Mouse (Mus musculus) embryonic fibroblast, embryonic 13.5 days (primary cell): ENCODE results near the gene Sstr4.

Experiments
- CTCF ChIP-seq: IDR thresholded peaks from 2 replicates; pipeline ENCODE4 v1.5.1; 2011; ENCODE audit warnings: mild to moderate bottlenecking, control low read depth, low read length, moderate library complexity, borderline replicate concordance; ENCODE audit not compliant: insufficient read depth
- POLR2A ChIP-seq: IDR thresholded peaks from 2 replicates; pipeline ENCODE4 v1.6.1; 2011; ENCODE audit warnings: low read depth, mild to moderate bottlenecking, control low read depth, low read length, moderate library complexity

DNA sequence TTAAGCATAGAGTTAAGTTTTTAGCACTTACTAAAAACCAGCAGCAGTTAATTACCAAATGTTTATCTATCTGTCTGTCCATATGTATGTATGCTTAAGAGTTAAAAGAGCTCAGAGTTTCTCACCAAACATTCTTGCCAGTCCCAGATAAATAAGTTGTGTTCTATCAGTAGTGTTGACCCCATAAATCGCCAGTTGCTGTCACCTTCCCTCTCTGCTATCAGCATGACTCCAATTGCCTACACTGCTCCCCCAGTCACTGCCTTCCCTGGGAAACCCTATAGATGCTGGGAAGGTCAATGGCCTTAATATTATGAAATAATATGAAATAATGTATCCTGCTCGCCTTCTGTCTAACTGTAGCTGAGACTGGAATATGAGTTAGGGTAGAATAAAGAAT lies 37.2 kb downstream of the Sstr4 start:
- TF ChIP-seq CTCF (no peak), POLR2A (no peak)
